Mouse (Mus musculus): ENCODE measurements at regions not wholly inside any gene's neighbourhood (a gene's known extent, or its start where the extent isn't known, plus 50 kb on each side); places are given as distances from the start of the nearest gene placed in this dataset.

DNA sequence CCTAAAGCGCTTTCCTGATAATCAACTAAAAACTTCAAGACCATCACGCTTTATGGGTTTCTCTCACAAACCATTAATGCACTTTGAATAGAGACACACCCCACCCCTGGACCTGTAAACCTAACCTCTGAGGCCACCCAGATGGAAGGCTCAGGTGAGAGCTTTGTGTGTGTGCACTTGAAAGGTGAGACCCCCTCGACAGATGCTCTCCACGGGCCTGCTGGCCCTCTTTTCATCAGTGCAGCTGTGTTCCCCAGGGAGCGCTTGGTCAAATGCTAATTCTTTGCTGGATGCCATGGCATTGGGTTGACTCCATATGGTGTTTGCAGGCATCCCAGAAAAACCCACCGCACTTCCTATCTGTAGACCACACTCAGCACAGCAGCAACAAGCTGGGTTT, 792.8 kb upstream of the Car8 start:
- DNase-seq = no peak

DNA sequence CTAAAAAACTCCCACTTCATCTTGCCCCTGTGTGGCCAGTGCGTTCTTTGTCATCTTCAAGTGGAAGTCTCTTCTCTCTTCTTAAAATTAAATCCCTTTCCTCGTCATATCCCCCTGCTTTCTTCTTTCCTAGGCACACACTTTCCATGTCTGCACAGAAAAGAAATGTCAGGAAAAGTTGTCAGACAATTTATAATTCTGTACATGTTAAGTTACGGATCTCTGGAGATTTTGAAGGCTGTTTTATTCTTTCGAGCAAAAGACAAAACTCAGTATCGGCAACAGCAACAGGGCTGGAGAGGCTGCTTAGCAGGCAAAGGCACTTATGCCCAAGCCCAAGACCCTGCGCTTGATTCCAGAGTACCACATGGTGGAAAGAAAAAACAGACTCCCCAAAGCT, 790.1 kb upstream of the Car8 start:
- DNase-seq = no peak

DNA sequence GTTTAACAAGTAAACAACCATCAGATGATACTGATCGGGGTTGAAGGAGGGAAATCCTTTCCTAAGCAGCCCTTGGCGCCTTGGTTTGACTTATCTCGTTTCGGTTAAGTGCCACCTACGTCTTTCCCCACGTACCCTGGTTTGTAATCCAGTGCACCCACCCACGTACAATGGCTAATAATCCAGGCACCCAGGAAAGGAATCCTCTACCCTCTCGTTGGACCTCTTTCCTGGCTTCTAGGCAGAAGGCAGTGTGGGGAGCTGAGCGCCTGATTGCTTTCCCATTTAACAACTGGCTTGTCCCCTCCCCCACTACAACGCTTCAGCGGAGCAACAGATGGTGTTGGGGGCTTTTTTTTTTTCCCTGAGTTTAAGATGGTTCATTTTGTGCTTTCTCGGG, 789.6 kb upstream of the Car8 start:
- DNase-seq = peak; percentile 19 to 24

DNA sequence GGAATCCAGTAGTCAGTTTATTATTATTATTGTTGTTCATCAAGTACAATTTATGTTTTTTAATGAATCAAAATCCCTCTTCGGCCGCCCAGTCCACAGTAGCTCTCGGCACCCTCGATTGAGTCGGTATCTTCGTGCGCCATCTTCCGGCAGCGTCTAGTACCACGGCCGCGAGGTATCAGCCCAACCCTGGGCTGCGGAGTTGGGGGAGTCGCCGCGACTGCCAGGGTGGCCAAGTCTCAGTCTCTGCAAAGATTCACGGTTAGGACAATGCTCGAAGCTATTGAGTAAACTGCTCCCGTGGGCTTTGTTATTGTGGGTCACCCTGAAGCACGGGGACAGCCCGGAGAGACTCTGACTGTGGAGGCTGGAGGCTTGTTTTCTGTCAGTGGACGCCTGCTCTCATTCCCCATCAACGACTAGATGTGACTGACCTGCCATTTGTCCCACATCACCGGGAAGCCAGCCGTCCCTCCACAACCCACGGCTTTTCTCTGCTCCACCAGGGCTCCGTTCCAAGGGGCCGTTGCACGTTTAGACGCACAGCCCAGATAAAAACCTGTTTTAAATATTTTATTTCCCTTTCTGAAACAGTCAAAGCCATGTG, 789.1 kb upstream of the Car8 start:
- peak; percentile 90 for DNase-seq

DNA sequence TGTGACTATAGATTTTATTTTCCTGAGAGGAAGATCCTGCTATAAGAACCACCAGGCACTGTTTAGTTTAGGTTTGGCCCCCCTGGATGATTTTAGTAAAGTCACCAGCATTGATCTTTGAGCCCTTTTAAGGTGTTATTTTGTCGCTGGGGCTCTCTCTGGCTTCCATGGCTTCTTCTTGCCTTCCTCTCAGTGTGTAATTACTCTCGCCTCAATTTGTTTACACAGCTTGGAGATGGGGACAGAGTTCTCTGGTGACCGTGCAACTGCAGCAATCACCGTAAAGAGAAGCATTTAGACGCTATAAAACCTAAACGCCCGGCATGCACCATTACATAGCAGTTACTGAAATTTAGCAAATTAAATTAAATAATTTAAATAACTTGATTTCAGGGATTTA, 788.5 kb upstream of the Car8 start:
- no peak for DNase-seq

DNA sequence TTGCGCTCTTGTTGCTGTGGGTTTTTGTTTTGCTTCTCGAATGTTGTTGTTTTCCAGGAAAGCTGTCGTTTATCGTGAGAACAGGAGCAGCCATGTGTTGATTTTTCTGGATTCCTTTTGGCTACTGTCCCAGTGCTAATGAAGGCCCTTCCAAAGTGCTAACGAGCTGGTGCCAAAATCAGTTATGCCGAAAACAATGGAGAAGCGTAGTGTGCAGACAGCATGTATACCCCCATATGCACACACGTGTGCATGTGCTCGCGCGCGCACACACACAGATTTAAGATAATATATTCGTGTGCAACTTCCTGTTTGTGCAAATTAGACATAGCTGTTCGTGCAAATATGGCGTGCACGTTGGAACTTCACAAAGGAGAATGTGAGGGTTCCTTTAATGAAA, 788.0 kb upstream of the Car8 start:
- no peak for DNase-seq

DNA sequence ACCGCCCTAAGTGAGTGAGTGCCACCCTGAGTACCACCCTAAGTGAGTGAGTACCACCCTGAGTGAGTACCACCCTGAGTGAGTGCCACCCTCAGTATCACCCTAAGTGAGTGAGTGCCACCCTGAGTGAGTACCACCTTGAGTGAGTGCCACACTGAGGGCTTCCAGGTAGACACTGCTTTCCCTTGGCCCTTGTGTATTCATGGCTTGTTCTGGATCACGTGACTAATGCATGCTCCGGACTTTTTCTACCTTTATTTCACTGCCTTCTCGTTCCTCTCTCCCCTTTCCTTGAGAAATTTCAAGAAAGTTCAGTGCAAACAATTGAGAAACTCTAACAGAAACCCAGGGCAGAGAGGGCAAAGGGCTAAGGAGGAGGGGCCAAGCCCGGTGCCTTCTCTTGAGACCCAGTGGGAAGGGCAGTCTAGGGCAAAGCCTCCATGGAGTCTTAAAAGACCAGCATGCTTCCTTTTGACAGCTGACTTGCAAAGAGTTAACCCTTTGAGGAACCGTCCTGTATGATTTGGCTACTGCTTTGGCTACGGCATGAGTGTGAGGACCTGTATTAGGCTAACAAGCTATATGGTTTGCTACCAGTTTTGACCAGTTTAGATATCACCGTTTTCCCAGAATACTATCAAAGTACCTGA, 787.1 kb upstream of the Car8 start:
- no peak for DNase-seq

DNA sequence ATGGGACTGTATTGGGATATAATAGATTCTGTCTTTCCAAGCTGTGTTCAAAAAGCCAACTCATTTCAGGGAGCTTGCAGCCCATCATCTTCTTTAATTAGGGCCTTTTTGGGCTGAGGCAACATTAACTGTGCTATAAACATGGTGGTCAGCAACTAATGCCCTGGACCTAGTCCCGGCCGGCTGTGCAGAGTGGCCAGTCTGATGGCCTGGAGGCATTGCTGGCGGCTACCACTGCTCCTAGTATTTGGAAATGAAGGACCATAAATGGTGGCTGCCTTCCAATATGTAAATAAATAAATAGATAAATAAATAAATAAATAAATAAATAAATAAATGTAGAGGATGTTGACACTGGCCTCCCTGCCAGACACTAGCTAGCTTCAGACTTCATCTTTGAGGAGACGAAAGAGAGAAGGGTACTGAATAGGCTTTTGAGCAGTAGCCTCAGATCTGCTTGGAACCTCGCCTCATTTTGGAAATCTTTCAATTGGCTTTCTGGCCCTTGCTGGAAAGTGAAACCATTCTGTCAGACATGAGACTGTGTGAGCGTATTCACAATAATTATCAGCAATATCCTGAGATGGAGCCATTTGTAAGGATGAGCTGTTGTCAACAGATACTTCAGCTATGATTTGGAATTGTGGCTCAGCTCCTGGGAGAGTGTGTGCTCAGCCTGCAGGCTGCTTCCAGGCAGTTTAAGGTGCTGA, 785.5 kb upstream of the Car8 start:
- no peak for DNase-seq

DNA sequence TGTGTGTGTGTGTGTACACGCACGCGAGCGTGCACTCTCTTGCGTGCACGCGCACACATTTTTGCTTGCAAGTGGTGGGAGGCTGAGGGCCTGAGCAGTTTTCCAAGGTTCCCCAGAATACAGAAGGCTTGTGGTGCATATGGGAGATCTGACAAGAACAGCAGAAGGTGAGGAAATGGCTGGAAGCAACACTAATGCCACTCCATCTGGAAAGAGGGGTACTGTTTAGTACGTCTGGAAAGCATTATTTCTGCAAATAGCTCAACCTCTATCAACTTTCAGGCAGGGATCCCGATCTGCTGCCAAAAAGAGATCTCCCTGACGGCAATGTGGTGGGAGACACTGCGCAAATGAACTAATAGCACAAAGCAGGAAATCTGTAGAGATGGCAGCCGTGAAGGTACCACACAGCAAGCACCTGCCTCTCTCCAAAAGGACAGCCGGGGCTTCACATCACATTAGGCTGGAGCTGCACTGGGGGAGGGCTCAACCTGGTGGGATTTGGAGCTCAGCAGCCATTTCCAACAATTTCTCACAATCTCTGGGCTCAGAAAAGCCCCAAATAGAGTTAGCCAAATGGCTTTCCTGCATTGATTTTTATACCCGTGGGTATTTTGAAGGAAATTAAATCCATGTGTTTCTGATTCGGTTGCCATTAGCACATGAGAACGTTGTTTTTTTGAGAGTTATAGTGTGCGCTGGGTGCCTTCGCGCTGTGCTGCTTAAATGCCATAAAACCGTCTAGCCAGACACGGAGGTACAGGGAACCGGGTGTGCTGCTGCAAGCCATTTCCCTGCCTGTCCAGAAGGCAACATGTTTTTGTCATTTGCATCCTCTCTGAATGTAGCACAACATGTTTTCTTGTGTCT, 780.6 kb upstream of the Car8 start:
- DNase-seq = no peak

DNA sequence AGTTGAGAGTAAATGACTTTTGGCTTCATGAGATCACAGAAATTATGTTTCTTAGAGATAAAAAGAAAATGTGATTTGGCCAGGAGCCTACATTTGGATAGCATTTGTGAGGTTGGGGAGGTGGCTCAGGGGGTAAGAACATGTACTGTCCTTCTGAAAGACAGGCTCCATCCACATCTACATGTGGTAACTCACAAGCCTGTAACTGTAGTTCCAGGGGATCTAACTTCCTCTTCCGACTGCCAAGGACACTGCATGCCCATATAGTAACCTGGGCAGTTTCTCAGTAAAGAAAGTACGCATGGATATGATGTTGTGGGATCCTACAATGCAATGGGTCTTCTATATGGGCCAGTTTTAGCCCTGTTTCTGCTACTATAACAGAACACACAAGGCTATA, 779.4 kb upstream of the Car8 start:
- no peak for DNase-seq

DNA sequence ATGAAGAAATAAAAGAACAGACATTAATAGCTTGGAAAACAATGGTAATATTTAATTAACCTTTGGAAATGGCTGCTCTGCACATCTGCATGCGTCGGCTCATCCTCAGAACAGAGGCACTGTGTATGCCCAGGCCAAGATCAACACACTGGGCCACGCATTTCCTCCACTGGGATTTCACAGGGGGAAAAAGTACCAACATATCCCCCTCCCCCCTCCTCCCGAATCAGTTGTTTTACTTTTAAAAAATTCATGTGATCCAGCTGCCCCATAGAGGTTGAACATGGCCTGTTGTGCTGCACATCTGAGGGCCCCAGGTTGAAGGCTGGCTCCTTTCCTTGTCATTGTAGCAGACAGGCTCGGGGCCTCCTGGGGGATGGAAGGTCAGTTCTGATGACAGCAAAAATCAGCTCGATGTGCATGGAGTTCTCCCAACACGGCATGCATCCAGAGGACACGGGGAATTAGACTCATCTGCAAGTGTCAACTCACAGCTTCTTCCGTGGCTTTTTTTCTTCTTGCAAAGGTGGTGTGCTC, 777.7 kb upstream of the Car8 start:
- no peak for DNase-seq

DNA sequence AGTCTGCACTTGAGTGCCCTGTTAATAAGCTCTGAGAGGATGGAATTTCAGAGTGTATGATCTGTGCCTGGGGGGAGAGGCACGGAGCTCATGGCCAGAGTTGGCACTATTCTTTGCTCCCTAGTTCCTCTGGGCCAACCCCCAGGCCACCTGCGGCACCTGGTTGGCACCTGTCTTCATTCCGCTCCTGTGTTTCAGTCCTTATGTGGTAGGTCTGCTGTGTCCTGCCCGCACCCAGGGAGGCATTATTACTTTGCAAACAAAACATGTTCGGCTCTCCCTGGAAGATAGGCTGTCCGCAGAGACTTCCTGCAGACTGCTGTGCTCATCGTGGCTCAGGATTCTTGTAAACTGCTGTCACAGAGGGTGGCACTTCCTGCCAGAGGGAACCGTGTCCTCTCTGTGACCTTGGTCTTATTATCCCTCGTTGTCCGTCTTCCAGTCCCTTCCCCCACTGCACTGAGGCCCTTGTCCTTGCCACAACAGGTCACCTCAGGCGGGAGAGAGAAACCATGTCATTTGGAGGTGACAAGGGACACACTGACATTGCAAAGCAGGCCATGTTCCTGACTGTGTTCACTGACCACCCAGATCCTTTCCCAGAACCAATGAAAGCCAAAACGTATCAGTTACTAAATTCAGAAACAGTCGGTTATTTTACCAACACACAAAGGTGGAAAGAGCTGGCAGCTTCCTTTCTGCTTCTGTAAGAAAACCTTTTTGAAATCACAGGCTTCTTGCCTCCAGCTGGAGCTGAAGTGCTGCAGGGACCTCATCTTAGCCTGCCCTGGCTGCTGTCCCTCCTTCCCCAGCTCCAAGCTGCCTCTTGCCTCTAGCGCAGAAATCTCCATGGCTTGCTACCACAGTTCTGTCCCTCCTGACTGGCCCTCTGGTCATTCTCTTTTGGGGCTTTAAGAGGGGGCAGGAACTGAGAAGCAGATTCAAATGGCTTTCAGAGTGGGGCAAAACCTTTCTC, 777.0 kb upstream of the Car8 start:
- DNase-seq = no peak

DNA sequence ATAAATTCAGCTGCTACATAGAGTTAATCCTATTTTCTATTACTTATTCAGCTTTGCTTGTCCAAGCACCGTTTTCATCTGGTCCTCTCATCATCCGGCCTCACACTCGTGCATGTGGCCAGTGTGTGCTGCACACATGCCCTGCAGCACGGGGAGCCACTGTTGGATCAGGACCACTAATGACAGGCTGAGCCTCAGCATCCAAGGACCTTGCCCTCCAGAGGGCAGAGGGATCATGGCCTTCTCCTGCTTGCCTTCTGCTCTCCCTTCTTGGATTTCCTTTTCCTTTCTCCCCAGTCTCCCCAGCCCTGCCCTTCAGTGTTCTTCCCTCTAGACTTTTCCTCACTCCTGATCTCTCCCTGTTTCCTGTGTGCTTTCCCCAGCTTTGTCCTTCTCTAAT, 776.1 kb upstream of the Car8 start:
- no peak for DNase-seq

DNA sequence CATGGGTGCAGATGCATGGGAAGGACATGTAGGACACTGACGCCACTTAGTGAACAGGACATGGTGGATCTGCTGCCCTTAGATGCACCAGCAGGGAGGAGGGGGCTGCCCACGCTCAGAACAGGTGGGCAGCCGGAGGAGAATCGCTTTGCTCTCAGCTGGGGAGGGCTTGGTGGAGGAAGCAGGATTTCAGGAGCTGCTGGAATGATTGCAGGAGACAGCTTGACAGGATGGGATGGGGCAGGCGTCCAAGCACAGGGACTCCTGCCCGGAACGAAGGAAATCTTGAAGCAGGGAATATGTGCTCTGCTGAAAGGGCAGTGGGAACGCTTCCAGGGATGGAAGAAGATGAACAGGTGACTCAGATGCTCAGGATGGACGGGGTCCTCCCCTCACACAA, 773.9 kb upstream of the Car8 start:
- DNase-seq = no peak

DNA sequence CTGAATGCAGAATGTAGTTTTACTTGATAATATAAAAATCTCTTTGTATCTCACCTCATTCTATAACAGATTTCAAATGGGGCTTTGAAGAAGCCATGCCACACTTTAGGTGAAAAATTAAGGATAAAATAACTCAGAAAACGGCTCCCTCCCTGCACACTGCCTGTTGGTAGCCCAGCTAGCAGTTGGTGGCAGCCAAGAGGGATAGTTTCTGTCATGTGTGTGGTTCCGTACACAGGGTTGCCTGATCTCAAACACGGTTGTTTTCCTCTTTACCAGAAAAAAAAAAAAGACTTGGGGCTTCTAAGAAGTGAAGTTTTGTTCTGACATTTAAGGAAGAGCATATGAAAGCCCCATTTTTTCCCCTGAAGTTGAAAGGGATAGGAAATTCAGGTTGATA, 773.1 kb upstream of the Car8 start:
- no peak for DNase-seq

DNA sequence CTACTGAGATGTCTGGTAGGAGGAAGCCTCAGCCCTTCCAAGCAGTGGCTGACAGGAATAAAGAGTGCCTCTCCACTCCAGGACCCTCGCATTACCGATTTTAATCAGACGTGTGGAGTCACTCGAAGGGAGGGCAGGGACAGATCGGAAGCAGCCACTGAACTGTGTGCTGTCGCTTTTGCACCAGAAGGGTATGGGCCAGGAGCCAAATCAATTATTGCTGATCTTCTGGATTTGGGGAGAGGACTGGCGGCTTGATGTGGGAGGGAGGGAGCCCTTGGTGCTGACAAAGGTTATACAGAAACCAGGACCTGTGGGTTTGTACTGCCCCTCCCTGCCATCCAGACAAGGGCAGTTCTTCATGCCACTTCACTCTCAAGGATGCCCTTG, 772.3 kb upstream of the Car8 start:
- no peak for DNase-seq

DNA sequence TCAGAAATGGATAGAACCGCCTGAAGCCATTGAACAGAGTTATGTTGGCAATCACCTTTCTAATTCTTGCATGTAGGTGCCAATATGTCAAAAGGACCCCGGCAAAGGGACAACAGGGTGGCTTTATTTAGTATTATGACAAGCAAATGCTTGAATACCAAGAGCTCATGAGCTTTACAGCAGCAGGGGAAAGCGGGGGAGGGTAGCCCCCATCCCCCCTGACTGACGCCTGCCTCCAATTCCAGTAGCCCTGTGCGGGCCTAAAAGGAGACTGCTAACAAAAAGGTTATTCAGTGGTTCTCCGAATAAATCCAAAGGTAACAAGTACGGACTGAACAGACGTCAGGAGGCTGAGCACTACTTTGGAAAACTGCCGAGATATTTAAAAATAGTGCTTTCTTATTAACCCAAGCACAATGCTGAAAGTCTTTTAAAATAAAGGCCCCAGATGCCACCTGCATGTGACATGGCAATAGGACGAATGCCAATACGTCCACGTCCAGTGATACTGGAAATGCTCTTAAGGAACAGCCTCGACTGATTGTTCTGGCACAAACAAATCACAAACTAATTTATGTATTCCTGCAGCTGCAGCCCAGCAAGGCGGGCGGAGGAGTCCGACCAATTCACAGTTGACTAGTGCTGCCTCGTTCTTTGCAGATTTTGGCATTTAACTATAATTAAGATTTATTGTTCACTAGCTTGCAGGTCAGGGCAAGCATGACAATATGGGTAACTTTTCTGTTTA, 771.7 kb upstream of the Car8 start:
- no peak for DNase-seq

DNA sequence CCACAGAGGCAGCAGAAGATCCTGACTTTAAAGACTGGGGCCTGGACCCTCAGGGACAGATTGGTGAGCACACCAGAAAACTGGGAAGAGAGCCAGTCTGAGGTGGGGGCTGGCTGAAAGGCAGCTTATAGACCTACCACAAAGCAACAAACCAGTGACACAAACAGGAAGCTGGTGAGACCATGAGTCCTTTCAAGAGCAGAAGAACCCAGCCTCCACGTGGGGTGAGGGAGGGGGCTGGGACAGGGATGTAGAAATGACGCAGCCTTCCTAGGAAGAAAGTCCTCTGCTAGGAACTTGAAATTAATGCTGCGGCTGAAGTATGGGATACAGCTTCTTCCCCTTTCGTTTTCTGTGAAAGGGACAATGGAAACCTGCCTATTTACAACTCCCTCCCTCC, 770.8 kb upstream of the Car8 start:
- no peak for DNase-seq

DNA sequence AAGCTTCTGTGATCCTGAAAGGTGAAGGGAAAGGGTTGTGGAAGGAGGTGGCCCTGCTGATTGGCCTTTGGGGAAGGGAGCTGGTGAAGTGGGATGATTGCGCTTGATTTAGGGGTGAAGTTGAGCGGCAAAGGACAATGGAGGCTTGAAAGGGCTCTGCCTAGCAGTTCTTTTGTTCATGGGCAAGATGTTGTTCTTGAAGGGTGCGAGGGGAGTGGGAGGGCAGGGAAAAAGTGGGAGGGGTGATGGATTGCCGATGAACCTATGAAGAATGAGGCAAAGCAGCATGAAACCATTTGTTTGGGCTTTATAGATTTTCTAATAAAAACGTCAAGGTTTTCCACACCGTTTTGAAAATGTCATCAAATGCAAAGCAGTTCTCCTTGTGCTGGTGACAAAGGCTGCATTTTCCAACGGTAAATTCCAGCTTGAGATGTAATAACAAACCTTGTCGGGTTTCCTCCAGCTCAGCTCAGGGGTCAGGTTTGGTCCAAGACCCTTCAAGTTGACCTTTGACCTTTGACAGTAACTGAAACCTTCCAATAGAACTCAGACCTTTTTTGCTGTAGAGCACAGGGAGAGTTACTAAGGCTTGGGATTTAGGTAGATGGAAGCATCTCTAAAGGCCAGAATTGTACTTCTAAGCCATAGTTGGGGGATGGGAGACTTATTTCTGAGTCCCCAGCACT, 767.2 kb upstream of the Car8 start:
- no peak for DNase-seq

DNA sequence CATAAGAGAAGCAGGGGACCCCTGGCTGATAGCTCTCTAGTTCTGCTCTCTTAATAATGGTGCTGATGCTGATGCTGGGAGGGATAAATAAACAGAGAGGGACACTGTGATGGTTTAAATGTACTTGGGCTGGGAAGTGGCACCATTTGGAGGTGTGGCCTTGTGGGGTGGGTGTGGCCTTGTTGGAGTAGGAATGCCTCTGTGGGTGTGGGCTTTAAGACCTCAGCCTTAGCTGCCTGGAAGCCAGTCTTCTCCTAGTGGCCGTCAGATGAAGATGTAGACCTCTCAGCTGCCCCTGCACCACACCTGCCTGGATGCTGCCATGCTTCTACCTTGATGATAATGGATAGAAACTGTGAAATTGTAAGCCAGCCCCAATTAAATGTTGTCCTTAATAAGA, 765.0 kb upstream of the Car8 start:
- DNase-seq = no peak

DNA sequence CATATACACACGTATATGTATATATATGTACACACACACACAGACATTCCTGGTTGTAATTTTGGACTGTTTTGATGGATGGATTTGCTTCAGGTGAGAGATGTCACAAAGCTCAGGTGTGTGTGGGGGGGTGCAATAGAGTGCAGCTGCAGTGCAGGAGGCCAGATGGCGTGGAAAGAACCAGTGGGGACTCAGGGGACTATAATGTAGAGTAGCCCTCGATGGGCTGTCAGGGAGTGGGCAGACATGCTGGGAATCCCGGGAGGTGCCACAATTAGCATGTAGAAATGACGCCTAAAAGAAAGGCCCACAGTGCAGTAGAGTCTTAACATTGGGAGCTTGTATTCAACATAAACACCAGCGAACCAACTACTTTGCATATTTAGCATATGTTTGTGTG, 763.5 kb upstream of the Car8 start:
- DNase-seq = no peak

Measured in B cell, adult 2 months (primary cell).